Mouse (Mus musculus): Measurements from ENCODE around the gene Acaca.

DNA sequence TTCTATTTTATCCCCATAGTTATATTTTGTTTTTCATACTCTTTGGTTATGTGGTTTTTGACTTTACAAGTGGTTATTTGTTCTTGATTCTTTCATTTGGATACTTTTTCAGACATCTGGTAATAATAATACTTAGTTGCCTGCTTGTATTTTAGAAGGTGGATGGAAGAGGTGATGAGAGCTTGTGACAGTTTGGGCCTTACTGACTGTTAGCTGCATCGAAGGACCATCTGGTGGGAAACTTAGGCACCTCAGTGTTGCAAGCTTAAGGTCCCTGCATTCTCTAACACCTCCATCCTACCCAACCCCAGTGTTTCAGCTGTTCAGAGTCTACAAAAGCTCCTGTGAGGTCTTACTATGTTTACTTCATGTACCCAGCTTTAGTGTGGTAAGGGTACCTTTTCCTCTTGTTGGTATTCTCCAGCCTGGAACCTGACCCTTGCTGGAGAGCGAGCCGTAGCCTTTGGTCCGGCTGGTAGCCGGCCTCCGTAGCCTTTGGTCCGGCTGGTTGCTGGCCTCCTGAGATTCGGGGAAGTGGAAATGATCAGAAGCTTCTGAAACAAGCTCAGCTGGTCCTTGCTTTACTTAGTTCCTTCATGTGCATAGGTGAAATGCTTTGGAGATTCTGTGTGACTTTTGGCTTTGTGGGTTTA, 61.2 kb downstream of the Acaca start:
- TF ChIP-seq TCF12 (IDR thresholded peaks at IDR 0.05; ENCODE audit: insufficient read depth, poor library complexity, severe bottlenecking): no peak
- no peak for TF ChIP-seq POLR2A (IDR thresholded peaks at IDR 0.05; ENCODE audit: insufficient read length, low read depth)
- TF ChIP-seq TCF3 (IDR thresholded peaks at IDR 0.05; ENCODE audit: insufficient read length, low read depth): no peak
- TF ChIP-seq MYOD1 (IDR thresholded peaks at IDR 0.05; ENCODE audit: control insufficient read depth in 1 of 3, insufficient read length in 2 of 3, low read depth in 2 of 3): no peak
- no peak for TF ChIP-seq POLR2AphosphoS2 (IDR thresholded peaks at IDR 0.05; ENCODE audit: insufficient read length, low read depth)
